Mouse (Mus musculus) heart, adult 2 months (tissue): ENCODE data around the gene Ccdc84.

ENCODE experiments used
- CTCF ChIP-seq: fragments of 200-600 bp; IDR thresholded peaks from 2 replicates; pipeline ENCODE4 v1.8.1; 2022; ENCODE audit warnings: antibody characterized with exemption, mild to moderate bottlenecking, moderate library complexity
- EP300 ChIP-seq: fragments of 200-500 bp; IDR thresholded peaks from 2 replicates; pipeline ENCODE4 v1.6.1; 2011; ENCODE audit warnings: low read depth, low read length, control low read depth; ENCODE audit not compliant: insufficient read depth
- POLR2A ChIP-seq: fragments of 200-500 bp; IDR thresholded peaks from 2 replicates; pipeline ENCODE4 v1.6.1; 2011; ENCODE audit warnings: mild to moderate bottlenecking, low read depth, low read length, control low read depth; ENCODE audit not compliant: insufficient read depth

- no peak for TF ChIP-seq CTCF
- peak; percentile 68 for TF ChIP-seq EP300
- peak; percentile 71; the same call in 1 of the 2 replicates for TF ChIP-seq POLR2A
These were observed 11.2 kb downstream of the Ccdc84 start, which contains the start of the genes Rps25 and Trappc4 for GRCm38 (mm10) chr9:44406906-44407751.
